Mouse (Mus musculus): ENCODE data around the gene Hnrnpul2. TPM values are rescaled to one million over a fixed set of nuclear protein-coding genes. Genes with fewer than 3 reads are reported as not detected.
A peak's percentile ranks its signal among the peaks of the same experiment; 100 is the strongest.

Hnrnpul2 gene
- total and polyA plus RNA-seq, 3 experiments: 39.4 to 174 (median 106) TPM

DNA sequence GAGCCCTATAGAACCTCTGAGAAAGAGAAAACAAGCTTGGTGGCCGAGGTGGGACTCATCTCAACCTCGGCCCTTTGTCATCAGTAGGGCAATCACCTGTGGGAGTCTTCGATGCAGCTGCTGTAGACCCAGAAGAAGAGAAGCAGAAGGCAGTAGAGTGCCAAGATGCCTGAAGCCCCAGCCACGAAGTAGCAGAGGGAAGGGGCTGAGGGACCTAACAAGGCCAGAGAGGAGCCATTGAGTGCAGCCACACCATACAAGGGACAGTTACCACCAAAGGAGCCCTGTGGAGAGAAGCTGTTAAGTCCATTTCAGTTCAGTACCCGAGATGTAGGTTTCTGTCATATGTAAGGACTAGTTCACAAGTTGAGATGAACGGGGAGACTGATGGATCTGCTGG, 46.4 kb upstream of the Hnrnpul2 start:
- DNase-seq (ENCODE audit: low read depth, low spot score): peak; percentile 55
- TF ChIP-seq SIN3A (IDR thresholded peaks at IDR 0.05; ENCODE audit: low read length): no peak
- TF ChIP-seq GATA1 (IDR thresholded peaks at IDR 0.05; ENCODE audit: low read depth, low read length): no peak
- TF ChIP-seq POLR2AphosphoS2 (IDR thresholded peaks at IDR 0.05; ENCODE audit: low read length): peak; percentile 14; the same call in 1 of the 2 replicates
- TF ChIP-seq POLR2A (IDR thresholded peaks at IDR 0.05; ENCODE audit: control insufficient read depth in 1 of 2, insufficient read depth in 1 of 2, low read depth in 1 of 2, low read length in 2 of 2, poor library complexity in 1 of 2): peak in 1 of 2 experiments; percentile 33; a peak in 2 of 4 replicates
- Histone ChIP-seq H3K9me3 (replicated peaks; ENCODE audit: insufficient read depth, low read length) (no peaks in the 10 kb centered on the region), H3K4me3 (ENCODE audit: control insufficient read depth in 1 of 2, insufficient read depth in 1 of 2, low read depth in 2 of 2, low read length in 2 of 2) (peak overlapping the region; percentile 73 to 84), H3K79me2 (ENCODE audit: control insufficient read depth, insufficient read depth, low read length, poor library complexity) (peaks cover 21% of the 10 kb centered on the region), H3K27me3 (ENCODE audit: control insufficient read depth in 1 of 2, insufficient read depth in 2 of 2, low read length in 2 of 2) (no peaks in the 10 kb centered on the region), H3K4me1 (ENCODE audit: control insufficient read depth in 1 of 2, insufficient read depth in 2 of 2, low read length in 2 of 2) (peaks cover 0 to 14% of the 10 kb centered on the region in 2 experiments; a peak in 2 of 4 replicates), H3K9ac (ENCODE audit: control insufficient read depth, low read depth, low read length, poor library complexity, severe bottlenecking) (peak overlapping the region; percentile 99), H3K36me3 (ENCODE audit: control insufficient read depth in 1 of 2, insufficient read depth in 2 of 2, low read length in 2 of 2) (peaks cover 14 to 19% of the 10 kb centered on the region in 2 experiments), H3K27ac (ENCODE audit: control insufficient read depth, low read depth, low read length) (peak overlapping the region; percentile 95)

- no peaks in the 10 kb centered on the region for H3K9me3 ChIP-seq (replicated peaks; ENCODE audit: insufficient read depth, low read length)
- peaks cover 0 to 14% of the 10 kb centered on the region in 2 experiments; a peak in 2 of 4 replicates for H3K4me1 ChIP-seq (ENCODE audit: control insufficient read depth in 1 of 2, insufficient read depth in 2 of 2, low read length in 2 of 2)
- H3K36me3 ChIP-seq (ENCODE audit: control insufficient read depth in 1 of 2, insufficient read depth in 2 of 2, low read length in 2 of 2): peaks cover 10 to 19% of the 10 kb centered on the region in 2 experiments
- H3K9ac ChIP-seq (ENCODE audit: control insufficient read depth, low read depth, low read length, poor library complexity, severe bottlenecking): peak within 1 kb of the TSS; percentile 99
- H3K27me3 ChIP-seq (ENCODE audit: control insufficient read depth in 1 of 2, insufficient read depth in 2 of 2, low read length in 2 of 2): no peaks in the 10 kb centered on the region
- DNase-seq (ENCODE audit: low read depth, low spot score): peak; percentile 96
- H3K79me2 ChIP-seq (ENCODE audit: control insufficient read depth, insufficient read depth, low read length, poor library complexity): peaks cover 21% of the 10 kb centered on the region
- H3K4me3 ChIP-seq (ENCODE audit: control insufficient read depth in 1 of 2, insufficient read depth in 1 of 2, low read depth in 2 of 2, low read length in 2 of 2): peak within 1 kb of the TSS; percentile 73 to 84
- peak within 1 kb of the TSS; percentile 95 for H3K27ac ChIP-seq (ENCODE audit: control insufficient read depth, low read depth, low read length)
- TF ChIP-seq ZKSCAN1 (IDR thresholded peaks at IDR 0.05; ENCODE audit: low read depth, low read length) (no peak), POLR2AphosphoS2 (IDR thresholded peaks at IDR 0.05; ENCODE audit: low read length) (peak; percentile 99), MEF2A (IDR thresholded peaks at IDR 0.05; ENCODE audit: extremely low read depth, insufficient replicate concordance, low read depth, low read length, poor library complexity, severe bottlenecking) (no peak), TCF12 (IDR thresholded peaks at IDR 0.05; ENCODE audit: low read depth, low read length) (peak; percentile 55; the same call in 1 of the 2 replicates), NELFE (IDR thresholded peaks at IDR 0.05; ENCODE audit: low read depth, low read length) (peak; percentile 98), MYC (IDR thresholded peaks at IDR 0.05; ENCODE audit: low read depth, low read length) (peak; percentile 80), UBTF (IDR thresholded peaks at IDR 0.05; ENCODE audit: borderline replicate concordance, insufficient read depth, low read depth, low read length) (no peak), ZC3H11A (IDR thresholded peaks at IDR 0.05; ENCODE audit: low read depth, low read length) (no peak), SIN3A (IDR thresholded peaks at IDR 0.05; ENCODE audit: low read length) (peak; percentile 88), MAZ (IDR thresholded peaks at IDR 0.05; ENCODE audit: low read depth, low read length) (no peak), ETS1 (IDR thresholded peaks at IDR 0.05; ENCODE audit: low read depth, low read length) (peak; percentile 43; the same call in 1 of the 2 replicates), CHD2 (IDR thresholded peaks at IDR 0.05; ENCODE audit: low read length) (no peak), USF1 (IDR thresholded peaks at IDR 0.05; ENCODE audit: low read depth, low read length) (no peak), ELF1 (IDR thresholded peaks at IDR 0.05; ENCODE audit: low read depth, low read length) (peak; percentile 94), TBP (IDR thresholded peaks at IDR 0.05; ENCODE audit: low read depth, low read length) (peak; percentile 85; the same call in 1 of the 2 replicates), MXI1 (IDR thresholded peaks at IDR 0.05; ENCODE audit: low read depth, low read length) (peak; percentile 83), E2F4 (IDR thresholded peaks at IDR 0.05; ENCODE audit: borderline replicate concordance, low read depth, low read length) (peak; percentile 89; the same call in 1 of the 2 replicates), MYB (IDR thresholded peaks at IDR 0.05; ENCODE audit: low read depth, low read length) (no peak), USF2 (IDR thresholded peaks at IDR 0.05; ENCODE audit: borderline replicate concordance in 1 of 2, insufficient read depth in 1 of 2, low read depth in 1 of 2, low read length in 2 of 2) (no peak), KAT2A (conservative IDR thresholded peaks at IDR 0.05; ENCODE audit: low read depth, low read length) (peak; percentile 51; the same call in 1 of the 2 replicates), CTCF (IDR thresholded peaks at IDR 0.05 in 2 of 3, conservative IDR thresholded peaks at IDR 0.05 in 1 of 3; ENCODE audit: control insufficient read depth in 1 of 3, insufficient read depth in 1 of 3, low read depth in 2 of 3, low read length in 3 of 3, poor library complexity in 1 of 3, severe bottlenecking in 1 of 3) (peak in 1 of 3 experiments; percentile 17; a peak in 1 of 6 replicates), ZMIZ1 (IDR thresholded peaks at IDR 0.05; ENCODE audit: low read depth, low read length) (peak; percentile 95), POLR2A (IDR thresholded peaks at IDR 0.05; ENCODE audit: control insufficient read depth in 1 of 2, insufficient read depth in 1 of 2, low read depth in 1 of 2, low read length in 2 of 2, poor library complexity in 1 of 2) (peak; percentile 93 to 98), HCFC1 (IDR thresholded peaks at IDR 0.05; ENCODE audit: low read depth, low read length) (peak; percentile 84), TAL1 (IDR thresholded peaks at IDR 0.05; ENCODE audit: low read length) (peak; percentile 21; the same call in 1 of the 2 replicates), MAX (IDR thresholded peaks at IDR 0.05; ENCODE audit: low read length) (peak; percentile 88), JUND (IDR thresholded peaks at IDR 0.05; ENCODE audit: low read depth, low read length) (no peak), RCOR1 (IDR thresholded peaks at IDR 0.05; ENCODE audit: low read depth, low read length) (no peak)
These were observed 45.5 kb upstream of the Hnrnpul2 start, which contains the start of gene Tmem179b for GRCm38 (mm10) chr19:8774086-8774835. Gene Tmem179b, minus strand, starts transcription at chr19:8774467.
